Mouse (Mus musculus): Measurements from ENCODE around the gene Tpx2. TPM values are rescaled to one million over a fixed set of nuclear protein-coding genes. Genes with fewer than 3 reads are reported as not detected.

Gene Tpx2
- polyA plus RNA-seq (2015; fragmentation: Nextera tagmentation; extraction: Ambion mirVana): 102 and 103 TPM in 2 replicates

- Histone ChIP-seq H3K36me3 (ENCODE audit: poor library complexity, severe bottlenecking) (peaks cover 12% of the 10 kb centered on the region), H3K4me1 (peaks cover 30% of the 10 kb centered on the region), H3K27me3 (no peaks in the 10 kb centered on the region), H3K4me3 (peak within 1 kb of the TSS; percentile 73), H3K27ac (peak within 1 kb of the TSS; percentile 42; the same call in 1 of the 2 replicates), H3K4me2 (peak within 1 kb of the TSS; percentile 73), H3K9me3 (replicated peaks) (no peaks in the 10 kb centered on the region), H3K9ac (peak within 1 kb of the TSS; percentile 78)
- peak; percentile 99 for ATAC-seq
- under 1% methylated on average over 34 of the region's 34 CpGs for whole genome bisulfite sequencing
These were observed at the start of gene Tpx2 for GRCm38 (mm10) chr2:152847815-152848302. Gene Tpx2, plus strand, starts transcription at chr2:152847964.

- H3K9ac ChIP-seq: no peak overlapping the region
- no peak overlapping the region for H3K4me3 ChIP-seq
- H3K36me3 ChIP-seq (ENCODE audit: poor library complexity, severe bottlenecking): no peaks in the 10 kb centered on the region
- H3K4me1 ChIP-seq: peaks cover 15% of the 10 kb centered on the region
- no peak for ATAC-seq
- WGBS: 78% methylated on average over 7 of the region's 7 CpGs
- no peak overlapping the region for H3K27ac ChIP-seq
- no peak overlapping the region for H3K4me2 ChIP-seq
- H3K9me3 ChIP-seq (replicated peaks): no peaks in the 10 kb centered on the region
- H3K27me3 ChIP-seq: no peaks in the 10 kb centered on the region
These were observed 47.6 kb upstream of the Tpx2 start for GRCm38 (mm10) chr2:152799954-152800761.

- Histone ChIP-seq H3K27me3 (no peaks in the 10 kb centered on the region), H3K36me3 (ENCODE audit: poor library complexity, severe bottlenecking) (no peaks in the 10 kb centered on the region), H3K4me3 (no peak overlapping the region), H3K4me2 (no peak overlapping the region), H3K9me3 (replicated peaks) (no peaks in the 10 kb centered on the region), H3K27ac (no peak overlapping the region), H3K9ac (no peak overlapping the region), H3K4me1 (peaks cover 21% of the 10 kb centered on the region)
- ATAC-seq: no peak
These were observed 47.0 kb upstream of the Tpx2 start for GRCm38 (mm10) chr2:152800762-152801113.

GRCm38 (mm10) chr2:152802303-152802702 lies 45.5 kb upstream of the Tpx2 start:
- Histone ChIP-seq H3K9me3 (replicated peaks) (no peaks in the 10 kb centered on the region), H3K27ac (no peak overlapping the region), H3K4me3 (no peak overlapping the region), H3K4me1 (peaks cover 25% of the 10 kb centered on the region), H3K36me3 (ENCODE audit: poor library complexity, severe bottlenecking) (0 out of 2 replicates have a peak, but pooled peaks cover 3% of the 10 kb centered on the region), H3K27me3 (no peaks in the 10 kb centered on the region), H3K4me2 (no peak overlapping the region), H3K9ac (no peak overlapping the region)
- 92% methylated on average over 10 of the region's 10 CpGs for WGBS
- ATAC-seq: no peak

GRCm38 (mm10) chr2:152803081-152803480 lies 44.7 kb upstream of the Tpx2 start:
- Histone ChIP-seq H3K9ac (no peak overlapping the region), H3K36me3 (ENCODE audit: poor library complexity, severe bottlenecking) (0 out of 2 replicates have a peak, but pooled peaks cover 3% of the 10 kb centered on the region), H3K27ac (no peak overlapping the region), H3K9me3 (replicated peaks) (no peaks in the 10 kb centered on the region), H3K4me2 (no peak overlapping the region), H3K4me3 (no peak overlapping the region), H3K27me3 (no peaks in the 10 kb centered on the region), H3K4me1 (peaks cover 25% of the 10 kb centered on the region)
- 82% methylated on average over 5 of the region's 5 CpGs for WGBS
- ATAC-seq: no peak

- no peaks in the 10 kb centered on the region for H3K9me3 ChIP-seq (replicated peaks)
- no peak overlapping the region for H3K9ac ChIP-seq
- peak; percentile 58; the same call in 1 of the 2 replicates for ATAC-seq
- peaks cover 25% of the 10 kb centered on the region for H3K4me1 ChIP-seq
- WGBS: 6% methylated on average over 6 of the region's 6 CpGs
- 0 out of 2 replicates have a peak, but pooled peaks cover 3% of the 10 kb centered on the region for H3K36me3 ChIP-seq (ENCODE audit: poor library complexity, severe bottlenecking)
- H3K4me2 ChIP-seq: no peak overlapping the region; the same call in 1 of the 2 replicates
- peak overlapping the region; percentile 65 for H3K27ac ChIP-seq
- no peak overlapping the region for H3K4me3 ChIP-seq
- no peaks in the 10 kb centered on the region for H3K27me3 ChIP-seq
These were observed 43.2 kb upstream of the Tpx2 start for GRCm38 (mm10) chr2:152804408-152805110.

GRCm38 (mm10) chr2:152805111-152805490 lies 42.7 kb upstream of the Tpx2 start:
- H3K9ac ChIP-seq: no peak overlapping the region
- no peak for ATAC-seq

GRCm38 (mm10) chr2:152806037-152806436 lies 41.7 kb upstream of the Tpx2 start:
- no peaks in the 10 kb centered on the region for H3K27me3 ChIP-seq

More at GRCm38 (mm10) chr2:152805111-152805490, 42.7 kb upstream of the Tpx2 start:
- Histone ChIP-seq H3K4me1 (peaks cover 25% of the 10 kb centered on the region), H3K4me2 (no peak overlapping the region), H3K36me3 (ENCODE audit: poor library complexity, severe bottlenecking) (peaks cover 6% of the 10 kb centered on the region; the same call in 1 of the 2 replicates), H3K9me3 (replicated peaks) (no peaks in the 10 kb centered on the region), H3K27me3 (no peaks in the 10 kb centered on the region), H3K27ac (peak overlapping the region; percentile 65), H3K4me3 (no peak overlapping the region)
- WGBS: 43% methylated on average over 5 of the region's 5 CpGs

GRCm38 (mm10) chr2:152808178-152808577 lies 39.6 kb upstream of the Tpx2 start:
- peaks cover 26% of the 10 kb centered on the region for H3K4me1 ChIP-seq
- no peak overlapping the region for H3K27ac ChIP-seq
- no peaks in the 10 kb centered on the region for H3K9me3 ChIP-seq (replicated peaks)
- no peak for ATAC-seq
- no peaks in the 10 kb centered on the region for H3K27me3 ChIP-seq
- 94% methylated on average over 3 of the region's 3 CpGs for WGBS
- H3K36me3 ChIP-seq (ENCODE audit: poor library complexity, severe bottlenecking): peaks cover 8% of the 10 kb centered on the region; the same call in 1 of the 2 replicates
- H3K9ac ChIP-seq: no peak overlapping the region
- no peak overlapping the region for H3K4me2 ChIP-seq
- no peak overlapping the region for H3K4me3 ChIP-seq

More at GRCm38 (mm10) chr2:152806037-152806436, 41.7 kb upstream of the Tpx2 start:
- H3K9ac ChIP-seq: no peak overlapping the region
- no peak overlapping the region for H3K4me2 ChIP-seq
- ATAC-seq: no peak
- no peaks in the 10 kb centered on the region for H3K9me3 ChIP-seq (replicated peaks)
- no peak overlapping the region for H3K4me3 ChIP-seq
- 88% methylated on average over 2 of the region's 2 CpGs for WGBS
- peaks cover 25% of the 10 kb centered on the region for H3K4me1 ChIP-seq
- H3K27ac ChIP-seq: no peak overlapping the region
- H3K36me3 ChIP-seq (ENCODE audit: poor library complexity, severe bottlenecking): peaks cover 8% of the 10 kb centered on the region; the same call in 1 of the 2 replicates

GRCm38 (mm10) chr2:152810158-152810941 lies 37.4 kb upstream of the Tpx2 start:
- no peak overlapping the region for H3K4me3 ChIP-seq
- H3K4me2 ChIP-seq: no peak overlapping the region
- H3K4me1 ChIP-seq: peaks cover 11% of the 10 kb centered on the region
- H3K27me3 ChIP-seq: no peaks in the 10 kb centered on the region
- no peak overlapping the region for H3K27ac ChIP-seq
- H3K9ac ChIP-seq: no peak overlapping the region
- 81% methylated on average over 5 of the region's 5 CpGs for WGBS
- no peak for ATAC-seq
- H3K36me3 ChIP-seq (ENCODE audit: poor library complexity, severe bottlenecking): peaks cover 11% of the 10 kb centered on the region; the same call in 1 of the 2 replicates
- no peaks in the 10 kb centered on the region for H3K9me3 ChIP-seq (replicated peaks)

GRCm38 (mm10) chr2:152811336-152812165 lies 36.2 kb upstream of the Tpx2 start:
- Histone ChIP-seq H3K27me3 (no peaks in the 10 kb centered on the region), H3K9ac (no peak overlapping the region), H3K9me3 (replicated peaks) (no peaks in the 10 kb centered on the region), H3K27ac (no peak overlapping the region), H3K4me2 (no peak overlapping the region), H3K36me3 (ENCODE audit: poor library complexity, severe bottlenecking) (peaks cover 8% of the 10 kb centered on the region; the same call in 1 of the 2 replicates), H3K4me1 (peaks cover 9% of the 10 kb centered on the region), H3K4me3 (no peak overlapping the region)
- no peak for ATAC-seq
- 36% methylated on average over 3 of the region's 3 CpGs for WGBS

Data from forebrain, embryonic 13.5 days (tissue).